8 mouse cellular contexts compared by ENCODE assay signal in genomic region chr6:137170226-137170625, GRCm38 (mm10). TPM values are rescaled to one million over a fixed set of nuclear protein-coding genes. Genes with fewer than 3 reads are reported as not detected.
DNase-seq lines count a peak whose midpoint lies in the region; ATAC-seq lines count a peak whose summit lies in the region.

Rerg (minus strand) TSS chr6:137170497.

- no peak for DNase-seq in heart, postnatal 14 days
- peak; percentile 96 for DNase-seq in ZHBTc4 (ENCODE audit: low read depth, low spot score)
- no peak for DNase-seq in retina, embryonic 14.5 days (ENCODE audit: low spot score)
- DNase-seq in urinary bladder, postnatal 14 days (ENCODE audit: low spot score): no peak
- DNase-seq in embryo, embryonic 11 days: no peak

- ATAC-seq in heart, embryonic 16.5 days (replicated peaks; ENCODE audit: extremely low read depth, insufficient read depth, low FRiP score): no peak
- ATAC-seq in forebrain, embryonic 15.5 days (replicated peaks): no peak
- ATAC-seq in liver, embryonic 16.5 days (ENCODE audit: low read depth): no peak

- H3K27ac ChIP-seq in heart, embryonic 16.5 days (ENCODE audit: low read length): no peak within 1 kb of the TSS
- no peak within 1 kb of the TSS for H3K27ac ChIP-seq in forebrain, embryonic 15.5 days (replicated peaks)
- H3K27ac ChIP-seq in liver, embryonic 16.5 days (ENCODE audit: low read length): no peak within 1 kb of the TSS

- H3K4me2 ChIP-seq in heart, embryonic 16.5 days (ENCODE audit: low read depth, low read length): peak within 1 kb of the TSS; percentile 77
- H3K4me2 ChIP-seq in forebrain, embryonic 15.5 days (replicated peaks): peak within 1 kb of the TSS; percentile 98
- H3K4me2 ChIP-seq in liver, embryonic 16.5 days (ENCODE audit: low read depth, low read length): peak within 1 kb of the TSS; percentile 52

- peaks cover 10% of the 10 kb centered on the region for H3K27me3 ChIP-seq in heart, embryonic 16.5 days (ENCODE audit: control insufficient read depth, insufficient read depth, low read length)
- H3K27me3 ChIP-seq in forebrain, embryonic 15.5 days: peaks cover 6% of the 10 kb centered on the region; the same call in 1 of the 2 replicates
- peaks cover 7% of the 10 kb centered on the region for H3K27me3 ChIP-seq in liver, embryonic 16.5 days (ENCODE audit: control insufficient read depth, insufficient read depth, low read depth, low read length)

- peaks cover 3% of the 10 kb centered on the region; the same call in 1 of the 2 replicates for H3K4me1 ChIP-seq in heart, embryonic 16.5 days (ENCODE audit: control insufficient read depth, insufficient read depth, low read length)
- peaks cover 8% of the 10 kb centered on the region for H3K4me1 ChIP-seq in forebrain, embryonic 15.5 days
- no peaks in the 10 kb centered on the region for H3K4me1 ChIP-seq in liver, embryonic 16.5 days (ENCODE audit: control insufficient read depth, low read depth, low read length)

- peak within 1 kb of the TSS; percentile 53 for H3K4me3 ChIP-seq in heart, embryonic 16.5 days (ENCODE audit: low read length)
- H3K4me3 ChIP-seq in forebrain, embryonic 15.5 days: peak within 1 kb of the TSS; percentile 54
- peak within 1 kb of the TSS; percentile 44 for H3K4me3 ChIP-seq in liver, embryonic 16.5 days (ENCODE audit: low read depth, low read length)

- H3K9me3 ChIP-seq in heart, embryonic 16.5 days (replicated peaks; ENCODE audit: control insufficient read depth, low read length): no peaks in the 10 kb centered on the region
- no peaks in the 10 kb centered on the region for H3K9me3 ChIP-seq in forebrain, embryonic 15.5 days
- no peaks in the 10 kb centered on the region for H3K9me3 ChIP-seq in liver, embryonic 16.5 days (replicated peaks; ENCODE audit: control insufficient read depth, low read length)

- peak within 1 kb of the TSS; percentile 69 for H3K9ac ChIP-seq in heart, embryonic 16.5 days (ENCODE audit: low read length)
- peak within 1 kb of the TSS; percentile 66 for H3K9ac ChIP-seq in forebrain, embryonic 15.5 days (replicated peaks)
- H3K9ac ChIP-seq in liver, embryonic 16.5 days (ENCODE audit: low read depth, low read length): no peak within 1 kb of the TSS

- H3K36me3 ChIP-seq in heart, embryonic 16.5 days (ENCODE audit: control insufficient read depth, insufficient read depth): no peaks in the 10 kb centered on the region
- H3K36me3 ChIP-seq in forebrain, embryonic 15.5 days: no peaks in the 10 kb centered on the region
- H3K36me3 ChIP-seq in liver, embryonic 16.5 days (ENCODE audit: control insufficient read depth, insufficient read depth): no peaks in the 10 kb centered on the region

- 29% methylated on average over 5 of the region's 5 CpGs for WGBS in heart, embryonic 16.5 days
- 12% methylated on average over 5 of the region's 5 CpGs for WGBS in forebrain, embryonic 15.5 days
- 29% methylated on average over 5 of the region's 5 CpGs for WGBS in liver, embryonic 16.5 days (ENCODE audit: insufficient replicate concordance)

- intact Hi-C loops in heart, postnatal 14 days (cut with DNase I): no loop called here

RNA-seq across cellular contexts. Expression of gene Rerg, which starts in this region (rescaled TPM):
- 4.9 and 5.5 TPM in 2 replicates for polyA plus RNA-seq in heart, embryonic 16.5 days (2015; fragmentation: Nextera tagmentation; extraction: Ambion mirVana)
- total RNA-seq in heart, postnatal 14 days (2021): 1 to 10 TPM; 7.4 to 7.5 TPM
- 4.6 and 5.8 TPM in 2 replicates for polyA plus RNA-seq in forebrain, embryonic 15.5 days (2015; fragmentation: Nextera tagmentation; extraction: Ambion mirVana)
- 2.4 and 3.4 TPM in 2 replicates for polyA plus RNA-seq in liver, embryonic 16.5 days (2015; fragmentation: Nextera tagmentation; extraction: Ambion mirVana)
